Mouse (Mus musculus): ENCODE data around the gene Uba5.
A peak's percentile ranks its signal among the peaks of the same experiment; 100 is the strongest.

Gene Uba5

GRCm38 (mm10) chr9:104063244-104063961, 469 bp upstream of the Uba5 start, which contains the start of gene Acad11:
Acad11 (plus strand) TSS chr9:104063377.
- DNase-seq (ENCODE audit: low spot score) = peak; percentile 92

GRCm38 (mm10) chr9:104051028-104051427, 11.9 kb downstream of the Uba5 start:
- DNase-seq (ENCODE audit: low spot score) = no peak

GRCm38 (mm10) chr9:104043676-104044075, 19.3 kb downstream of the Uba5 start:
- DNase-seq (ENCODE audit: low spot score) = no peak

DNA sequence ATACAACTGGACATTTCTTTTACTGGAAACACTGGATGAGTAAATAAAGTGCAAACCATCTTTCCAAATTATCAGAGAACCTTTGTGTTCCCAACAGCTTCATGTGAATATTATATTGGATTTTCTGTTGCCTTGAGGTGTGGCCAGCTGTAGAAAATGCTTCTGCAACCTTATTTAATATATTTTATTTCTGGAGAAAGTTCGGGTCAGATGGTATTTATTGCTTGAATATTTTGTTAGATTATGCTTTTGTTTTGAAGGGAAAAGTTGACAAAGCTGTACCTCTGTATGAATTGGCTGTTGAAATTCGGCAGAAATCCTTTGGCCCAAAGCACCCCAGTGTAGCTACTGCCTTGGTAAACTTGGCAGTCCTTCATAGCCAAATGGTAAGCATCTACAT, 22.6 kb downstream of the Uba5 start, which contains the start of gene Gm28305:
TSS of gene Gm28305 (plus strand) at position 301 of the 400 bp plus-strand sequence.
- no peak for DNase-seq (ENCODE audit: low spot score)

DNA sequence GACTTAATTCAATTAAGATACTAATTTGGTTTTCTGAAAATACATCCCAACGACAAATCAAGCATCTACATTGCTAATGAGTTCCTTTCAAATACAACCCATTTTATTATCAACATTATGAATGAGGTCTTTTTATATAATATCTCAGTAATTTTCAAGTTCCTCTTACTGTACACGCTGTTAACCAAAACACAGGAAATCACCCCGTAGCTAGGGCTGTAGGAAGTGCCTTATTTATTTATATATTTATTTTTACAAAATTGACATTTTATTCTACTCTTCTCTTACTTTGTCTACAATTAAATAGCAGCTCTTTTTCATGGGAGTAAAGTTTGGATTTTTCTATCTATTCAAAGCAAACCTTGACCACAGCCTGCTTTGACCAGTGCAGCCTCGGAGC, 23.2 kb downstream of the Uba5 start:
- DNase-seq (ENCODE audit: low spot score) = no peak

- DNase-seq (ENCODE audit: low spot score) = no peak
Observed at GRCm38 (mm10) chr9:104039031-104039695, 23.8 kb downstream of the Uba5 start.

- DNase-seq (ENCODE audit: low spot score) = no peak
Observed at GRCm38 (mm10) chr9:104038266-104038665, 24.7 kb downstream of the Uba5 start.

GRCm38 (mm10) chr9:104035261-104036015, 27.5 kb downstream of the Uba5 start:
- DNase-seq (ENCODE audit: low spot score) = peak; percentile 91

GRCm38 (mm10) chr9:104034718-104035117, 28.2 kb downstream of the Uba5 start:
- DNase-seq (ENCODE audit: low spot score) = no peak

DNA sequence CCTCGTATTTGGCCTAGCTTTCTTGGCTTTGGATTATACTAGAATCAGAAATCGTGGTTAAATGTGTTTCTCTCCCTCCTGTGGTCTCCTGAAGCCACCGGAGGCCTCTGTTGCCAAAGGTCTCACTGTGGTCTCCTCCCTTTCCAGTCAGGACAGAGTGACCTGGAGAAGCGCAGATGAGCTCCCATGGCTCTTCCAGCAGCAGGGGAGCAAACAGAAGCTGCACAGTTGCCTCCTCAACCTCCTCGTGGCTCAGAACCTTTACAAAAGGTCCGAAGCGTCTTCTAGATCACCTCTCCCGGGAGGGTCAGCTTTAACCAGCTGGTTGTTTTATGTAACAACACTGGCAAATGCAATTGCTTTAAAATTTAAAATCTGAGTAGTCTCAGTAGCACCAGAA, 28.7 kb downstream of the Uba5 start:
- no peak for DNase-seq (ENCODE audit: low spot score)

DNA sequence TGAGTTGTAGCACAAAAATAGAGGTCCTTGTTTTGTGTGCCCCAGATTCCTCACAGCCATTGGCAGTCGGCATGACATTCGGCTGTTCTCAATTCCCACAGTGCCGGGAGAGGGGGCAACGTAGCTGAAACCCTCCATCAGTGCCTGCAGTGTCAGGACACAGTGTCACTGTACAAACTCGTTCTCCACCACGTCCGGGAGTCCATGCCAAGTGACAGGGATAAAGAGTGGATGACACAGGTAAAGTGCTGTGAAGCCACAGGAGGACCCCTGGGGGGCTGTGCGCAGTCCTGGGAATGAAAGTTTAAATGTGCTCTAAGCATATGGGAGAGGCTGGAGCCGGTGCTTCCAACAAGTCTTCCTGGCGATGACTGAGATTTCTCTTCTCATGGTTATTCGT, 33.1 kb downstream of the Uba5 start:
- no peak for DNase-seq (ENCODE audit: low spot score)

DNA sequence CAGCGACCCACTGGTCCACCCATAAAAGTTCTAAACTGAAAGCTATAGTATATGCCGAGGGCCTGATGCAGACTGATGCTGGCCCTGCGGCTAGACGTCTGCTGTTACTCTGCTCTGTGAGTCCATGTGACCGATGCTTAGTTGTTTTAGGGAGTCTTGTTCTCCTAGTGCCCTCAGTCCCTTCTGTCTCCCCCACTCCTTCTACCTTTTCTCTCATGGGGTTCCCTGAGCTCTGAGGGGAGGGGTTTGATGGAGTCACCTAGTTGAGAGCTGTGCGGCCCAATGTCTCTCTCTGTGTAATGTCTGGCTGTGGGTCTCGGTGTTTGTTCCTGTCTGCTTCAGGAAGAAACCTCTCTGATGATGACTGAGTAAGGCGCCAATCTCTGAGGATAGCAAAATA, 35.7 kb downstream of the Uba5 start:
- DNase-seq (ENCODE audit: low spot score) = no peak

- DNase-seq (ENCODE audit: low spot score) = no peak
Observed at GRCm38 (mm10) chr9:104021026-104021425, 41.9 kb downstream of the Uba5 start.

- no peak for DNase-seq (ENCODE audit: low spot score)
Observed at GRCm38 (mm10) chr9:104014526-104014925, 48.4 kb downstream of the Uba5 start.

GRCm38 (mm10) chr9:104002913-104003330, 60.0 kb downstream of the Uba5 start:
- DNase-seq (ENCODE audit: low spot score) = peak; percentile 87

DNA sequence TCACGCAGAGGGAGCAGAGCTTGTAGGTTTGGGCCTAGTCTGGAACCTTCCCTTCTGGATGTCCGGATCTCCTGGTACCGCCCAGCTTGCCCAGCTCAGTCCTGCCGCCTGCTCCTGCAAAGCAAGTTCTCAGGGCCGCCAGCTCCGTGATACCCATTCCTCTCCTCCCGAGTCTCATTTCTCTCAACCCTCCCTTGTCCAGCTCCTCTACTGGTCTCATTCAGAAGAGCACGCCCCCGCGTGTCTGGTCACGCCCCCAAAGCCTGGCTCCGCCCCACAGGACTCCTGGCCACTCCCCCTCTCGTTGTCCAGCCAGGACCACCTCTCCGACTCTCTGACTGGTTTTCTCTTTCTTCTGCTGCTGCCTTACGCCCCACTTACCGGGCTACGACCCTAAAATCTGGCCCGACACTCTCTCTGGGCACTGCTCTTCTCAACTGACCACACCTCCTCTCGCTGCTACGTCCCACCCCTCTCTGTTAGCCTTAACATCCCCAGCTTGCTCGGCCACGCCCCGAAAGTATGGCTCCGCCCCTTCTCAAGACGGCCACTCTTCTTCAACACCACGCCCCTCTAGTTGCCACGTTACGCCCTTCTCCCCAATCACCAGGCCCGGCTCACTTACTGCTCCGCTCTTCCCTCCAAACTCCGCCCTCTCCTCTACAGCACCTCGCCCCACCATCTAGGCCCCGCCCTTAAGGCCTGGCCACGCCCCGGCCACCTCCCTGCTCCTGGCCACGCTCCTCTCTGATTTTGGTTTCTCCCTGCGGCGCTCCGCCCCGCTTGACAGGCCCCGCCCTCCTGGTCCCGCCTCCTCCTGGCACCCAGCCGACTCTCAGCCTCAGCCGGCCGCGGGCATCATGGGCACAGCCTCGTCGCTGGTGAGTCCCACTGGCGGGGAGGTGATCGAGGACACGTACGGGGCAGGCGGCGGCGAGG, 60.7 kb downstream of the Uba5 start, which contains the start of gene Nphp3:
TSS of gene Nphp3 (plus strand) at position 624 of the 939 bp plus-strand sequence.
- DNase-seq (ENCODE audit: low spot score) = peak; percentile 100

GRCm38 (mm10) chr9:104000601-104001000, 62.3 kb downstream of the Uba5 start:
- DNase-seq (ENCODE audit: low spot score) = no peak
